20 mouse cellular contexts compared by ENCODE assay signal in the genomic region with DNA sequence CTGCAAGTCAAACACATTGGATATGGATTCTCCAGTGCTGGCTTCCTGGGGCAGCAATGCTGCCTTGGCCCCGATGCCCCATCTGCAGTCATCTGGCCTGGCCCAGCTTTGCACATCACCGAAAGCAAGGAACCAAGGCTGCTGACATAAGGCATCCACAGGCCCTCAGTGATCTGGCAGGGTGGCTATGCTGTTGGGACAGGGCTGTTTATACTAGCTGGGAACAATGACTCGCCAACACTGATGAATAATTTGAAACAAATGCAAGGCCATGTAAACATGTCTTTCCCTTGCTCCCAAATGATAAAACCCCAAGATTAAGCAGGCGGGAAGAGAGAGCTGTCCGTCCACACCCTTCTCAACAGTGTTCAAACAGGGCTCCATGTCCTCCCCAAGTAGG. TPM values are rescaled to one million over a fixed set of nuclear protein-coding genes. Genes with fewer than 3 reads are reported as not detected.
DNase-seq lines count a peak whose midpoint lies in the region; ATAC-seq lines count a peak whose summit lies in the region.
"Had no signal": no experiment of that assay in that cellular context is flagged by ENCODE, and none has a peak within 500 bp of the region (broad histone marks: within the 10 kb centered on the region; RNA-seq: fewer than 3 reads in every experiment).

No protein-coding gene starts in this region.

- no peak for ATAC-seq in midbrain, embryonic 15.5 days (replicated peaks)
- ATAC-seq in lung, embryonic 16.5 days (ENCODE audit: low read depth): peak; percentile 50
- ATAC-seq in stomach, embryonic 15.5 days (ENCODE audit: insufficient read depth, low FRiP score, low read depth): no peak
- no peak for ATAC-seq in erythroblast, adult 5-6 weeks (replicated peaks; ENCODE audit: low FRiP score, poor library complexity, severe bottlenecking)
- no peak for ATAC-seq in intestine, embryonic 15.5 days
- ATAC-seq: forebrain, postnatal 0 days; hindbrain, postnatal 0 days; midbrain, embryonic 13.5 days had no signal

- intact Hi-C loops in gastrocnemius, postnatal 14 days (cut with DNase I; ENCODE audit: low total_unique reads): no loop called here

- no peak overlapping the region for H3K4me2 ChIP-seq in midbrain, embryonic 15.5 days
- no peak overlapping the region for H3K4me2 ChIP-seq in lung, embryonic 16.5 days (ENCODE audit: low read depth, low read length)
- H3K4me2 ChIP-seq in stomach, embryonic 15.5 days: no peak overlapping the region
- no peak overlapping the region for H3K4me2 ChIP-seq in intestine, embryonic 15.5 days (replicated peaks)
- H3K4me2 ChIP-seq: heart, embryonic 13.5 days; midbrain, embryonic 13.5 days had no signal

- peak overlapping the region; percentile 69; the same call in 1 of the 2 replicates for H3K27ac ChIP-seq in midbrain, embryonic 10.5 days (replicated peaks)
- no peak overlapping the region for H3K27ac ChIP-seq in midbrain, embryonic 15.5 days
- H3K27ac ChIP-seq in lung, embryonic 16.5 days (ENCODE audit: low read length): peak overlapping the region; percentile 32
- H3K27ac ChIP-seq in stomach, embryonic 15.5 days: peak overlapping the region; percentile 65
- H3K27ac ChIP-seq in intestine, embryonic 15.5 days: no peak overlapping the region
- H3K27ac ChIP-seq: heart, embryonic 13.5 days; hindbrain, postnatal 0 days; macrophage; midbrain, embryonic 13.5 days had no signal

- no peak for DNase-seq in midbrain, embryonic 10.5 days (ENCODE audit: low spot score)
- DNase-seq in adrenal gland, postnatal 25 days: peak; percentile 37
- no peak for DNase-seq in gastrocnemius, postnatal 14 days
- DNase-seq: cerebellum, postnatal 25 days; forebrain, postnatal 0 days; heart, postnatal 36 days; kidney, adult 2 months; kidney, postnatal 36 days had no signal

- no peak overlapping the region for H3K4me3 ChIP-seq in midbrain, embryonic 10.5 days
- H3K4me3 ChIP-seq in midbrain, embryonic 15.5 days: no peak overlapping the region
- H3K4me3 ChIP-seq in lung, embryonic 16.5 days (ENCODE audit: low read length): no peak overlapping the region
- H3K4me3 ChIP-seq in stomach, embryonic 15.5 days (replicated peaks): no peak overlapping the region
- H3K4me3 ChIP-seq in intestine, embryonic 15.5 days (replicated peaks): no peak overlapping the region
- H3K4me3 ChIP-seq: heart, embryonic 13.5 days; midbrain, embryonic 13.5 days; myocyte had no signal

- no peak overlapping the region for H3K9ac ChIP-seq in midbrain, embryonic 15.5 days
- no peak overlapping the region for H3K9ac ChIP-seq in lung, embryonic 16.5 days (ENCODE audit: low read length)
- no peak overlapping the region for H3K9ac ChIP-seq in stomach, embryonic 15.5 days
- no peak overlapping the region for H3K9ac ChIP-seq in intestine, embryonic 15.5 days
- H3K9ac ChIP-seq: forebrain, postnatal 0 days; midbrain, embryonic 13.5 days had no signal

- H3K4me1 ChIP-seq in midbrain, embryonic 10.5 days: peaks cover 67% of the 10 kb centered on the region
- H3K4me1 ChIP-seq in midbrain, embryonic 15.5 days: peaks cover 17% of the 10 kb centered on the region
- H3K4me1 ChIP-seq in lung, embryonic 16.5 days (replicated peaks; ENCODE audit: control insufficient read depth, insufficient read depth, low read length): peaks cover 33% of the 10 kb centered on the region
- H3K4me1 ChIP-seq in stomach, embryonic 15.5 days: peaks cover 17% of the 10 kb centered on the region
- peaks cover 12% of the 10 kb centered on the region; the same call in 1 of the 2 replicates for H3K4me1 ChIP-seq in intestine, embryonic 15.5 days (replicated peaks)

- peaks cover 33% of the 10 kb centered on the region for H3K36me3 ChIP-seq in midbrain, embryonic 10.5 days
- no peaks in the 10 kb centered on the region for H3K36me3 ChIP-seq in midbrain, embryonic 15.5 days (replicated peaks)
- H3K36me3 ChIP-seq in lung, embryonic 16.5 days (ENCODE audit: control insufficient read depth, insufficient read depth, low read length): no peaks in the 10 kb centered on the region
- no peaks in the 10 kb centered on the region for H3K36me3 ChIP-seq in stomach, embryonic 15.5 days
- H3K36me3 ChIP-seq in intestine, embryonic 15.5 days: no peaks in the 10 kb centered on the region
- H3K36me3 ChIP-seq: heart, embryonic 13.5 days; midbrain, embryonic 13.5 days had no signal

- H3K27me3 ChIP-seq in midbrain, embryonic 10.5 days (ENCODE audit: low read depth, poor library complexity, severe bottlenecking): peaks cover 62% of the 10 kb centered on the region
- H3K27me3 ChIP-seq in midbrain, embryonic 15.5 days (replicated peaks): 0 out of 2 replicates have a peak, but pooled peaks cover 6% of the 10 kb centered on the region
- H3K27me3 ChIP-seq in lung, embryonic 16.5 days (ENCODE audit: control insufficient read depth, insufficient read depth, low read depth, low read length): no peaks in the 10 kb centered on the region
- no peaks in the 10 kb centered on the region; the same call in 1 of the 2 replicates for H3K27me3 ChIP-seq in stomach, embryonic 15.5 days (replicated peaks)
- peaks cover 3% of the 10 kb centered on the region; the same call in 1 of the 2 replicates for H3K27me3 ChIP-seq in intestine, embryonic 15.5 days (replicated peaks)

- H3K9me3 ChIP-seq in midbrain, embryonic 10.5 days (replicated peaks): no peaks in the 10 kb centered on the region
- no peaks in the 10 kb centered on the region for H3K9me3 ChIP-seq in midbrain, embryonic 15.5 days
- no peaks in the 10 kb centered on the region for H3K9me3 ChIP-seq in lung, embryonic 16.5 days (ENCODE audit: control insufficient read depth, low read length)
- H3K9me3 ChIP-seq in stomach, embryonic 15.5 days: no peaks in the 10 kb centered on the region
- no peaks in the 10 kb centered on the region for H3K9me3 ChIP-seq in intestine, embryonic 15.5 days
- H3K9me3 ChIP-seq: midbrain, embryonic 13.5 days had no signal

- 75% methylated on average over 5 of the region's 5 CpGs for WGBS in midbrain, embryonic 10.5 days
- 80% methylated on average over 5 of the region's 5 CpGs for WGBS in midbrain, embryonic 15.5 days
- 43% methylated on average over 5 of the region's 5 CpGs for WGBS in lung, embryonic 16.5 days
- 58% methylated on average over 5 of the region's 5 CpGs for WGBS in stomach, embryonic 15.5 days
- 59% methylated on average over 5 of the region's 5 CpGs for WGBS in intestine, embryonic 15.5 days

RNA-seq across cellular contexts. Expression of gene Scube1, which starts 45.1 kb away (rescaled TPM):
- 64.4 and 74.8 TPM in 2 replicates for polyA plus RNA-seq in midbrain, embryonic 10.5 days (2016; fragmentation: Nextera tagmentation; extraction: Ambion mirVana)
- 13.4 and 14.8 TPM in 2 replicates for polyA plus RNA-seq in midbrain, embryonic 15.5 days (2015; fragmentation: Nextera tagmentation; extraction: Ambion mirVana)
- 3.9 and 4.8 TPM in 2 replicates for total RNA-seq in adrenal gland, postnatal 25 days (2021)
- polyA plus RNA-seq in lung, embryonic 16.5 days (2015; fragmentation: Nextera tagmentation; extraction: Ambion mirVana): 3.8 and 4.9 TPM in 2 replicates
- 10.3 and 10.9 TPM in 2 replicates for polyA plus RNA-seq in stomach, embryonic 15.5 days (2015; fragmentation: Nextera tagmentation; extraction: Ambion mirVana)
- total RNA-seq in erythroblast, adult 5-6 weeks (2015; ENCODE audit: low replicate concordance): not detected in 2 replicates
- not detected in 2 replicates for total RNA-seq in erythroblast, adult 5-6 weeks (2017; ENCODE audit: low replicate concordance)
- 4.3 and 4.5 TPM in 2 replicates for polyA plus RNA-seq in intestine, embryonic 15.5 days (2015; fragmentation: Nextera tagmentation; extraction: Ambion mirVana)
- total RNA-seq in gastrocnemius, postnatal 14 days (2021): 1 to 10 TPM; 1.2 to 1.7 TPM
- total RNA-seq: granulocyte monocyte progenitor cell, adult 5-6 weeks; neutrophil, adult 5-6 weeks had no signal
- polyA plus RNA-seq: macrophage, myocyte had no signal

Comparison
In these comparisons a context has a peak if more than half of its experiments do, and no peak if none do; other contexts are left out.
1. H3K27ac ChIP-seq: peak in midbrain, embryonic 10.5 days (single experiment), lung, embryonic 16.5 days (single experiment) and stomach, embryonic 15.5 days (single experiment); none in midbrain, embryonic 15.5 days (single experiment) and intestine, embryonic 15.5 days (single experiment).